Mouse (Mus musculus) midbrain, postnatal 0 days (tissue): ENCODE measurements at regions not wholly inside any gene's neighbourhood (a gene's known extent, or its start where the extent isn't known, plus 50 kb on each side); places are given as distances from the start of the nearest gene placed in this dataset.

ENCODE experiments used
- ATAC-seq: fragments of 200-750 bp; cut with Nextera tagmentation; 2 replicates; pipeline ENCODE4 v1.8.0; 2017; ENCODE audit warnings: moderate number of reproducible peaks, mild to moderate bottlenecking, moderate TSS enrichment, moderate library complexity; ENCODE audit not compliant: low FRiP score
- DNase-seq: peaks from one replicate; pipeline ENCODE4 v3.0.0-alpha.2; 2015; ENCODE audit warnings: low spot score
- H3K27ac ChIP-seq: fragments of 300-500 bp; sonication (generic); 2 replicates; pipeline ENCODE4 v1.5.1; 2014; ENCODE audit warnings: low read depth, mild to moderate bottlenecking, low read length, mixed read lengths
- H3K27me3 ChIP-seq: fragments of 300-500 bp; sonication (generic); 2 replicates; pipeline ENCODE4 v1.6.1; 2014; ENCODE audit warnings: low read length, control low read depth, mixed read lengths; ENCODE audit not compliant: insufficient read depth
- H3K36me3 ChIP-seq: fragments of 300-500 bp; sonication (generic); 2 replicates; pipeline ENCODE4 v1.6.1; 2014; ENCODE audit warnings: low read length, control low read depth, mixed read lengths; ENCODE audit not compliant: insufficient read depth
- H3K4me1 ChIP-seq: fragments of 300-500 bp; sonication (generic); 2 replicates; pipeline ENCODE4 v1.6.1; 2014; ENCODE audit warnings: mild to moderate bottlenecking, control low read depth, antibody characterized with exemption, low read length, mixed read lengths; ENCODE audit not compliant: insufficient read depth
- H3K4me2 ChIP-seq: fragments of 300-500 bp; sonication (generic); 2 replicates; pipeline ENCODE4 v1.6.1; 2014; ENCODE audit warnings: low read depth, mild to moderate bottlenecking, low read length, mixed read lengths; ENCODE audit not compliant: poor library complexity, severe bottlenecking
- H3K4me3 ChIP-seq: fragments of 300-500 bp; sonication (generic); 2 replicates; pipeline ENCODE4 v1.5.1; 2014; ENCODE audit warnings: low read depth, mild to moderate bottlenecking, low read length, moderate library complexity
- H3K9ac ChIP-seq: fragments of 300-500 bp; sonication (generic); replicated peaks from 2 replicates; pipeline ENCODE4 v1.6.1; 2014; ENCODE audit warnings: mild to moderate bottlenecking, low read length, moderate library complexity, mixed read lengths; ENCODE audit not compliant: poor library complexity, severe bottlenecking
- H3K9me3 ChIP-seq: fragments of 300-500 bp; sonication (generic); 2 replicates; pipeline ENCODE4 v1.6.1; 2016; ENCODE audit warnings: low read length, control low read depth
- CTCF ChIP-seq: IDR thresholded peaks from 2 replicates; pipeline ENCODE4 v1.5.1; 2016; ENCODE audit warnings: antibody characterized with exemption, mild to moderate bottlenecking
- WGBS: fragments of 180-500 bp; shearing (Covaris S2); extraction: QIAGEN DNeasy Blood & Tissue Kit; methylation state at CpG from one replicate; pipeline ENCODE4 v1.1.7; 2014; 5-methylcytosine and 5-hydroxymethylcytosine counted together

DNA sequence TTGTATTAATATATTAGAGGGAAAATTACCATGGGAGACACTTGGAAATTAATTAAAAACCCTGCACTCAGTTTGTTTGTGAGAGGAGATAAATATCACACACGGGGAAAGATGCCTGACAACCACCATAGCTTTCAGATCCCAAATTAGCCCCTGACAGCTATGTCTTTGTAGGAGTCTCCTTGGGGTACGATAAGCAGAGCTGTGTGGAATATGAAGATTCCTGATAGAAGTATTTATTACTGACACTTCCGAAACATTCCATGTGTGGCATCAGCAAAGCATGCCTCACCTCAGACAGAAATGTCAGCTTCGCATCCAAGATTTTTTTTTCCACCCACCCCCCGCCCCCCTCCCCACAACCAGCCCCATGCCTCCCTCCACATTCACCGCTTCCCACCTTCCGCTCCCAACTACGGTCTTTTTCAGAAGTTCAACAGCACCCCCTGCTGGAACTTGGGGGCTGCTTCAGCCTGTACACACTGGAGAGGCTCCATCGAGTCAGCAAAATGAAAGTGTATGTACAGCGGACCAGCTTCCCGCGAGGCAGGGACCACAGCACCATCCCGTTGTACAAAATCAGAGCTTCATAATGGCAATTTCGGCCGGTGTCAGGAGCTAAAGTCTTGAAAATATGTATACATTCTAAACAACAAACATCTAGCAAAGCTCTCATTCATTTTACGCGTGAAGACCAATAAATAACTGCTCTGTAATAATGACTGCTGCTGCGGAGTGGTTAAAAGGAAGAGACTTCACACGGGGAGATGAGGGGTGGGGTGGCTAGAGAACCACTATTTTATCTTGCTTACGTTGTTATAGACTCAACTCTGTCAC is 66.7 kb downstream of the Rwdd3 start:
- 24% methylated on average over 20 of the region's 20 CpGs for WGBS
- no peak overlapping the region for H3K27ac ChIP-seq

GRCm38 (mm10) chr3:121102871-121103270 is 68.6 kb downstream of the Rwdd3 start:
- ATAC-seq, result no peak
- H3K9me3 ChIP-seq, result no peaks in the 10 kb centered on the region
- DNase-seq, result no peak
- H3K4me1 ChIP-seq, result no peaks in the 10 kb centered on the region
- 64% methylated on average over 11 of the region's 11 CpGs for WGBS
- H3K27ac ChIP-seq, result no peak overlapping the region
- TF ChIP-seq CTCF, result no peak
- no peak overlapping the region for H3K4me3 ChIP-seq
- H3K36me3 ChIP-seq, result no peaks in the 10 kb centered on the region
- no peak overlapping the region for H3K9ac ChIP-seq
- H3K27me3 ChIP-seq, result no peaks in the 10 kb centered on the region
- H3K4me2 ChIP-seq, result peak overlapping the region; percentile 0; the same call in 1 of the 2 replicates

More for the DNA sequence above, 66.7 kb downstream of the Rwdd3 start:
- Histone ChIP-seq H3K4me2 (peak overlapping the region; percentile 36), H3K4me1 (no peaks in the 10 kb centered on the region), H3K4me3 (peak overlapping the region; percentile 12; the same call in 1 of the 2 replicates), H3K9ac (no peak overlapping the region), H3K9me3 (no peaks in the 10 kb centered on the region), H3K27me3 (no peaks in the 10 kb centered on the region), H3K36me3 (no peaks in the 10 kb centered on the region)
- ATAC-seq (peak; percentile 94), DNase-seq (peak; percentile 92)
- peak; percentile 87 for TF ChIP-seq CTCF

DNA sequence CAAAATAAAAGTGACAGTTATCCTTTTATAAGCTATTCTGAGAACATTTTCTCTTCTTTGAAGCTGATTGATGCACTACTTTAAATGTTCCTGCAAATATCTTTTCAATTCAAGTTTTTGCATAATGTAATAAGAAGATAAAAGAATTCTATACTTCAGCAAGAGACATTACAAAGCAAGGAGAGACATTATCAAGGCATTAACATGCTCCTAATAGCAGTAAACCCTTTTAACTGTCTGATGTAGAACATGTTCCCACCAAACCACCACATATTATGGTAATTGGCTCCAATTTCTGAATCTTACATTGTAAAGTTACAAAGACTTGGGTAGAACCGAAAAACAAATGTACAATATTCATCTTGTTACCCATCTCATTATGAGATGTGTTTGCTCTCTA is 69.4 kb downstream of the Rwdd3 start:
- Histone ChIP-seq H3K9ac (no peak overlapping the region), H3K9me3 (no peaks in the 10 kb centered on the region), H3K4me2 (no peak overlapping the region), H3K27me3 (no peaks in the 10 kb centered on the region), H3K4me1 (no peaks in the 10 kb centered on the region), H3K27ac (no peak overlapping the region), H3K36me3 (no peaks in the 10 kb centered on the region), H3K4me3 (no peak overlapping the region)
- WGBS, result 75% methylated on average over 1 of the region's 1 CpGs
- ATAC-seq, result no peak
- DNase-seq, result no peak
- no peak for TF ChIP-seq CTCF

GRCm38 (mm10) chr3:121100211-121100860 is 71.2 kb downstream of the Rwdd3 start:
- Histone ChIP-seq H3K36me3 (no peaks in the 10 kb centered on the region), H3K9ac (no peak overlapping the region), H3K4me3 (no peak overlapping the region), H3K9me3 (no peaks in the 10 kb centered on the region), H3K27me3 (no peaks in the 10 kb centered on the region), H3K4me2 (no peak overlapping the region), H3K4me1 (no peaks in the 10 kb centered on the region), H3K27ac (no peak overlapping the region)
- no peak for DNase-seq
- ATAC-seq, result no peak
- TF ChIP-seq CTCF, result no peak
- WGBS, result 52% methylated on average over 8 of the region's 8 CpGs

- peak; percentile 73 for TF ChIP-seq CTCF
- no peaks in the 10 kb centered on the region for H3K27me3 ChIP-seq
- H3K4me3 ChIP-seq, result no peak overlapping the region
- peak; percentile 66 for DNase-seq
- WGBS, result 47% methylated on average over 6 of the region's 6 CpGs
- no peaks in the 10 kb centered on the region for H3K4me1 ChIP-seq
- H3K9ac ChIP-seq, result no peak overlapping the region
- H3K27ac ChIP-seq, result no peak overlapping the region
- H3K4me2 ChIP-seq, result no peak overlapping the region
- H3K36me3 ChIP-seq, result no peaks in the 10 kb centered on the region
- H3K9me3 ChIP-seq, result no peaks in the 10 kb centered on the region
- ATAC-seq, result peak; percentile 49; the same call in 1 of the 2 replicates
Measured at GRCm38 (mm10) chr3:121093509-121093908, 78.0 kb downstream of the Rwdd3 start.

GRCm38 (mm10) chr3:121088724-121089123 is 82.8 kb downstream of the Rwdd3 start:
- DNase-seq, result no peak
- Histone ChIP-seq H3K9ac (no peak overlapping the region), H3K4me3 (no peak overlapping the region), H3K36me3 (no peaks in the 10 kb centered on the region), H3K4me1 (no peaks in the 10 kb centered on the region), H3K27me3 (no peaks in the 10 kb centered on the region), H3K27ac (no peak overlapping the region), H3K9me3 (no peaks in the 10 kb centered on the region), H3K4me2 (no peak overlapping the region)
- no peak for ATAC-seq
- 51% methylated on average over 5 of the region's 5 CpGs for WGBS
- TF ChIP-seq CTCF, result no peak
